13 mouse cellular contexts compared by ENCODE assay signal in the genomic region with DNA sequence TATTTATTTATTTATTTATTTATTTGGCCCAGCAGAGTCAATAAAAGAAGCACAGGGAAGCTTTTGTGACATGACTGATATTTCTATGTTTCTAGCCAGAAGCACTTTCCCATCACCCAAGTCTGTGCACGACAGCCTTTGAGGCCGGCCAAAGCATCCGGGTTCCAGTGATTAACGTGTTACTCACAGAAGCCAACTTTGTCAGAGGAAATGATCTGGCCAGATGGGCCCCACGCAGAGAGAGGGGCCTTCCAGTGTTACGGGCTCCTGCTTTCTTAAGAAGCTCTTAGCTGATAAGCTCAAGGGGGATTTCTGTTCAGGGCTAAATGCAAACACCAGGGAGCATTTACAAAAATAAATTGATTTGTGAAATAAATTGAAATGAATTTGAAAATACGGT. TPM values are rescaled to one million over a fixed set of nuclear protein-coding genes. Genes with fewer than 3 reads are reported as not detected.
DNase-seq lines count a peak whose midpoint lies in the region; ATAC-seq and TF ChIP-seq lines count a peak whose summit lies in the region.
"Had no signal": no experiment of that assay in that cellular context is flagged by ENCODE, and none has a peak within 500 bp of the region (broad histone marks: within the 10 kb centered on the region; RNA-seq: fewer than 3 reads in every experiment).

No protein-coding gene starts in this region.

- H3K4me2 ChIP-seq in lung, embryonic 14.5 days: no peak overlapping the region
- H3K4me2 ChIP-seq in liver, embryonic 12.5 days: no peak overlapping the region

- DNase-seq in embryo, embryonic 10 days (ENCODE audit: low spot score): peak; percentile 55
- no peak for DNase-seq in embryo, embryonic 9.5 days (ENCODE audit: extremely low spot score)
- DNase-seq in lung, embryonic 14.5 days: peak; percentile 75
- no peak for DNase-seq in lung, adult 2 months
- peak; percentile 58 for DNase-seq in embryo, embryonic 11 days
- DNase-seq: adrenal gland, postnatal 36 days; cerebellum, adult 9-11 months; lung, postnatal 10 days had no signal

- no peak for TF ChIP-seq CTCF in lung, embryonic 14.5 days (IDR thresholded peaks at IDR 0.05; ENCODE audit: low read depth)
- TF ChIP-seq CTCF in lung, adult 2 months (IDR thresholded peaks at IDR 0.05; ENCODE audit: insufficient read depth, low read length): no peak

- no peaks in the 10 kb centered on the region for H3K27me3 ChIP-seq in lung, embryonic 14.5 days (ENCODE audit: insufficient read depth, low read length)
- no peaks in the 10 kb centered on the region for H3K27me3 ChIP-seq in liver, embryonic 12.5 days (replicated peaks)

- no peak for TF ChIP-seq POLR2A in lung, adult 2 months (IDR thresholded peaks at IDR 0.05; ENCODE audit: borderline replicate concordance, extremely low read depth, low read depth, low read length)

- no peak overlapping the region for H3K4me3 ChIP-seq in lung, embryonic 14.5 days (ENCODE audit: low read depth, low read length)
- no peak overlapping the region for H3K4me3 ChIP-seq in lung, adult 2 months (replicated peaks; ENCODE audit: extremely low read depth, low read depth, low read length)
- H3K4me3 ChIP-seq in liver, embryonic 12.5 days: no peak overlapping the region
- H3K4me3 ChIP-seq: left cerebral cortex, adult 2 months had no signal

- H3K4me1 ChIP-seq in lung, embryonic 14.5 days (ENCODE audit: insufficient read depth): no peaks in the 10 kb centered on the region
- no peaks in the 10 kb centered on the region for H3K4me1 ChIP-seq in lung, adult 2 months (ENCODE audit: control insufficient read depth, insufficient read depth, low read length)
- H3K4me1 ChIP-seq in liver, embryonic 12.5 days: peaks cover 18% of the 10 kb centered on the region

- no peak overlapping the region for H3K27ac ChIP-seq in lung, embryonic 14.5 days (ENCODE audit: low read depth)
- H3K27ac ChIP-seq in liver, embryonic 12.5 days: peak overlapping the region; percentile 34; the same call in 1 of the 2 replicates
- H3K27ac ChIP-seq: left cerebral cortex, adult 2 months had no signal

- H3K9ac ChIP-seq in lung, embryonic 14.5 days: no peak overlapping the region
- no peak overlapping the region for H3K9ac ChIP-seq in liver, embryonic 12.5 days

- 29% methylated on average over 7 of the region's 7 CpGs for WGBS in lung, embryonic 14.5 days
- WGBS in lung, adult 2 months: 36% methylated on average over 7 of the region's 7 CpGs
- 13% methylated on average over 7 of the region's 7 CpGs for WGBS in liver, embryonic 12.5 days (ENCODE audit: insufficient replicate concordance)

- ATAC-seq in lung, embryonic 14.5 days (ENCODE audit: insufficient read depth): peak; percentile 48; the same call in 1 of the 2 replicates
- peak; percentile 73 for ATAC-seq in liver, embryonic 12.5 days
- no peak for ATAC-seq in megakaryocyte-erythroid progenitor cell, adult 5-6 weeks (replicated peaks; ENCODE audit: low FRiP score, low TSS enrichment, poor library complexity, severe bottlenecking)
- ATAC-seq in granulocyte monocyte progenitor cell, adult 5-6 weeks (replicated peaks; ENCODE audit: poor library complexity, severe bottlenecking): no peak
- ATAC-seq: intestine, postnatal 0 days had no signal

- H3K36me3 ChIP-seq in lung, embryonic 14.5 days (ENCODE audit: insufficient read depth): no peaks in the 10 kb centered on the region
- H3K36me3 ChIP-seq in liver, embryonic 12.5 days: no peaks in the 10 kb centered on the region

- H3K9me3 ChIP-seq in lung, embryonic 14.5 days (ENCODE audit: low read depth, low read length): no peaks in the 10 kb centered on the region
- 0 out of 2 replicates have a peak, but pooled peaks cover 7% of the 10 kb centered on the region for H3K9me3 ChIP-seq in liver, embryonic 12.5 days (replicated peaks)

RNA-seq across cellular contexts. Expression of a gene that starts 40.4 kb away (rescaled TPM):
- 25.4 and 26.4 TPM in 2 replicates for polyA plus RNA-seq in lung, embryonic 14.5 days (2014; fragmentation: Nextera tagmentation; extraction: Ambion mirVana)
- 2.1 and 2.3 TPM in 2 replicates for polyA plus RNA-seq in lung, adult 2 months (2012; rRNA removed)
- polyA plus RNA-seq in liver, embryonic 12.5 days (2016; fragmentation: Nextera tagmentation; extraction: Ambion mirVana): 6.5 and 7.1 TPM in 2 replicates
- total RNA-seq in megakaryocyte-erythroid progenitor cell, adult 5-6 weeks (2014; fragmentation: Nextera tagmentation): 6.3 and 6.4 TPM in 2 replicates
- 16.2 and 18.6 TPM in 2 replicates for total RNA-seq in megakaryocyte-erythroid progenitor cell, adult 5-6 weeks (2017)
- 10.1 and 12.9 TPM in 2 replicates for total RNA-seq in granulocyte monocyte progenitor cell, adult 5-6 weeks (2014; fragmentation: Nextera tagmentation)
- 18.8 and 20.9 TPM in 2 replicates for total RNA-seq in granulocyte monocyte progenitor cell, adult 5-6 weeks (2017)

Comparison
In these comparisons a context has a peak if more than half of its experiments do, and no peak if none do; other contexts are left out.
1. DNase-seq: peak in embryo, embryonic 10 days (single experiment), lung, embryonic 14.5 days (single experiment) and embryo, embryonic 11 days (single experiment); none in embryo, embryonic 9.5 days (single experiment) and lung, adult 2 months (single experiment).
2. ATAC-seq: peak in lung, embryonic 14.5 days (single experiment) and liver, embryonic 12.5 days (single experiment); none in megakaryocyte-erythroid progenitor cell, adult 5-6 weeks (single experiment) and granulocyte monocyte progenitor cell, adult 5-6 weeks (single experiment).